Mouse (Mus musculus) liver, adult 2 months (tissue): ENCODE results near the gene Foxd3. TPM values are rescaled to one million over a fixed set of nuclear protein-coding genes. Genes with fewer than 3 reads are reported as not detected.

ENCODE experiments used
- DNase-seq: peaks from one replicate; pipeline ENCODE4 v3.0.0-alpha.2; 2011; ENCODE audit warnings: low read depth, low spot score; ENCODE audit errors: extremely low read depth
- H3K27ac ChIP-seq: fragments of 200-500 bp; replicated peaks from 2 replicates; pipeline ENCODE4 v1.5.1; 2012; ENCODE audit warnings: low read depth, mild to moderate bottlenecking, control low read depth, inconsistent platforms, low read length; ENCODE audit not compliant: insufficient read depth
- H3K27me3 ChIP-seq: fragments of 200-500 bp; 2 replicates; pipeline ENCODE4 v1.6.1; 2012; ENCODE audit warnings: mild to moderate bottlenecking, moderate library complexity, low read length, inconsistent platforms; ENCODE audit not compliant: control insufficient read depth, insufficient read depth
- H3K36me3 ChIP-seq: fragments of 200-500 bp; 2 replicates; pipeline ENCODE4 v1.6.1; 2012; ENCODE audit warnings: low read length, inconsistent platforms; ENCODE audit not compliant: control insufficient read depth, insufficient read depth
- H3K4me1 ChIP-seq: fragments of 200-500 bp; 2 replicates; pipeline ENCODE4 v1.6.1; 2011; ENCODE audit warnings: low read length; ENCODE audit not compliant: control insufficient read depth, insufficient read depth
- H3K4me3 ChIP-seq: fragments of 200-500 bp; 2 replicates; pipeline ENCODE4 v1.5.1; 2011; ENCODE audit warnings: low read depth, mild to moderate bottlenecking, control low read depth, low read length, moderate library complexity; ENCODE audit not compliant: insufficient read depth
- H3K79me2 ChIP-seq: fragments of 200-500 bp; 2 replicates; pipeline ENCODE4 v1.6.1; 2012; ENCODE audit warnings: inconsistent platforms, mild to moderate bottlenecking, low read length, moderate library complexity; ENCODE audit not compliant: control insufficient read depth, insufficient read depth
- H3K9ac ChIP-seq: fragments of 200-500 bp; 2 replicates; pipeline ENCODE4 v1.6.1; 2012; ENCODE audit warnings: low read depth, mild to moderate bottlenecking, control low read depth, inconsistent platforms, low read length
- CTCF ChIP-seq: fragments of 200-500 bp; IDR thresholded peaks from 2 replicates; pipeline ENCODE4 v1.5.1; 2011; ENCODE audit warnings: low read depth, low read length, control low read depth
- POLR2A ChIP-seq: fragments of 200-500 bp; IDR thresholded peaks from 2 replicates; pipeline ENCODE4 v1.6.1; 2011; ENCODE audit warnings: low read length, control low read depth; ENCODE audit not compliant: insufficient read depth; ENCODE audit errors: extremely low read depth
- WGBS: fragments of 180-500 bp; shearing (Covaris S2); methylation state at CpG from one replicate; pipeline ENCODE4 v1.1.7; 2018; 5-methylcytosine and 5-hydroxymethylcytosine counted together
- polyA plus RNA-seq: library from polyadenylated mRNA; depleted of rRNA; stranded (reverse); fragments of >200 nt; gene quantifications from 2 replicates; pipeline ENCODE4 v1.2.3, GENCODE M21; 2012
- total RNA-seq: library from RNA; depleted of rRNA; stranded (reverse); fragments of >200 nt; gene quantifications from 2 replicates; pipeline ENCODE4 v1.2.3, GENCODE M21; 2014

Foxd3 gene
- total and polyA plus RNA-seq, 2 experiments = not detected

- no peaks in the 10 kb centered on the region for H3K36me3 ChIP-seq
- WGBS = 9% methylated on average over 27 of the region's 27 CpGs
- no peak for TF ChIP-seq CTCF
- TF ChIP-seq POLR2A = no peak
- no peaks in the 10 kb centered on the region for H3K79me2 ChIP-seq
- H3K27me3 ChIP-seq = peaks cover 57% of the 10 kb centered on the region
- no peak overlapping the region for H3K9ac ChIP-seq
- no peaks in the 10 kb centered on the region; the same call in 1 of the 2 replicates for H3K4me1 ChIP-seq
- H3K27ac ChIP-seq = no peak overlapping the region
- DNase-seq = no peak
- H3K4me3 ChIP-seq = no peak overlapping the region
Observed at GRCm38 (mm10) chr4:99654621-99655296, 1.3 kb upstream of the Foxd3 start.

GRCm38 (mm10) chr4:99656605-99657429 is 718 bp downstream of the Foxd3 start:
- H3K27me3 ChIP-seq = peaks cover 49% of the 10 kb centered on the region
- 4% methylated on average over 92 of the region's 92 CpGs for WGBS
- no peaks in the 10 kb centered on the region for H3K79me2 ChIP-seq
- H3K4me1 ChIP-seq = no peaks in the 10 kb centered on the region; the same call in 1 of the 2 replicates
- DNase-seq = no peak
- H3K36me3 ChIP-seq = no peaks in the 10 kb centered on the region
- H3K4me3 ChIP-seq = no peak overlapping the region
- H3K27ac ChIP-seq = no peak overlapping the region
- no peak overlapping the region for H3K9ac ChIP-seq
- TF ChIP-seq CTCF = no peak
- no peak for TF ChIP-seq POLR2A

DNA sequence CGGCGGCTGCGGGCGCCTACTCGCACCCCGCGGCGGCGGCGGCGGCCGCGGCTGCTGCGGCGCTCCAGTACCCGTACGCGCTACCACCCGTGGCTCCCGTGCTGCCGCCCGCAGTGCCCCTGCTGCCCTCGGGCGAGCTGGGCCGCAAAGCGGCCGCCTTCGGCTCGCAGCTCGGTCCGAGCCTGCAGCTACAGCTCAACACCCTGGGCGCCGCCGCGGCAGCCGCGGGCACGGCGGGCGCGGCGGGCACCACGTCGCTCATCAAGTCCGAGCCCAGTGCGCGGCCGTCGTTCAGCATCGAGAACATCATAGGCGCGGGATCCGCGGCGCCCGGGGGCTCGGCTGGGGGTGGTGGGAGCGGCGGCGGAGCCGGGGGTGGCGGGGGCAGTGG is 1.3 kb downstream of the Foxd3 start:
- no peaks in the 10 kb centered on the region; the same call in 1 of the 2 replicates for H3K4me1 ChIP-seq
- H3K79me2 ChIP-seq = no peaks in the 10 kb centered on the region
- no peak for DNase-seq
- H3K27me3 ChIP-seq = peaks cover 44% of the 10 kb centered on the region
- no peak for TF ChIP-seq POLR2A
- no peak for TF ChIP-seq CTCF
- H3K4me3 ChIP-seq = no peak overlapping the region; the same call in 1 of the 2 replicates
- no peak overlapping the region for H3K9ac ChIP-seq
- H3K27ac ChIP-seq = no peak overlapping the region
- no peaks in the 10 kb centered on the region for H3K36me3 ChIP-seq
- WGBS = 1% methylated on average over 60 of the region's 62 CpGs

DNA sequence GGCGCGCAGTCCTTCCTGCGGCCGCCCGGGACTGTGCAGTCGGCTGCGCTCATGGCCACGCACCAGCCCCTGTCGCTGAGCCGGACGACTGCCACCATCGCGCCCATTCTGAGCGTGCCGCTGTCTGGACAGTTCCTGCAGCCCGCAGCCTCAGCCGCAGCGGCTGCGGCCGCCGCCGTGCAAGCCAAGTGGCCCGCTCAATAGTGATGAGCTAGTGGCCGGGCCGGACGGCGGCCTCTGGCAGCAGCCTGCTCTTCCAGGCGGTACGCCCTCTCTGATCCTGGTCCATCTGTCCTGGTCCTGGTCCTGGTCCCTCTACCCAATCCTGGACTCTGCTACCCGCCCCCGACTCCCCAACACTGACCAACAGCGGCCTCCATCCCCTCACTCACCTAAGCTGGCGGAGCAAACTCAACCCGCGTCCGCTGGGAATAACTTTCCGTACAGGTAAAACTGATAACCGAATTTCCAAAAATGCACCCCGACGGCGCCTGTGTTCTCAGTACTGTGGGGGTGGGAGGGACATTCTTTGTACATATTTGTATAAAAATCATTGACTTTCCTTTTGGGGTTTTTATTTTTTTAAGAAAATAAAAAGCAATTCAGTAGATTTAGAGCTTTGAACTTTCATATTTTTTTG is 1.9 kb downstream of the Foxd3 start:
- Histone ChIP-seq H3K36me3 (no peaks in the 10 kb centered on the region), H3K4me1 (no peaks in the 10 kb centered on the region; the same call in 1 of the 2 replicates), H3K27ac (no peak overlapping the region), H3K4me3 (no peak overlapping the region), H3K9ac (no peak overlapping the region), H3K79me2 (no peaks in the 10 kb centered on the region), H3K27me3 (peaks cover 43% of the 10 kb centered on the region)
- DNase-seq = no peak
- TF ChIP-seq POLR2A (no peak), CTCF (no peak)
- WGBS = 4% methylated on average over 41 of the region's 41 CpGs

GRCm38 (mm10) chr4:99658881-99659280 is 2.8 kb downstream of the Foxd3 start:
- Histone ChIP-seq H3K4me3 (no peak overlapping the region), H3K27me3 (peaks cover 41% of the 10 kb centered on the region), H3K36me3 (no peaks in the 10 kb centered on the region), H3K4me1 (no peaks in the 10 kb centered on the region; the same call in 1 of the 2 replicates), H3K9ac (no peak overlapping the region), H3K27ac (no peak overlapping the region), H3K79me2 (no peaks in the 10 kb centered on the region)
- TF ChIP-seq CTCF = no peak
- 27% methylated on average over 6 of the region's 6 CpGs for WGBS
- no peak for DNase-seq
